Mouse (Mus musculus): ENCODE measurements around the gene Pex5. TPM values are rescaled to one million over a fixed set of nuclear protein-coding genes. Genes with fewer than 3 reads are reported as not detected.

The Pex5 gene
- polyA plus RNA-seq, 1 experiment, result 62.0 TPM

DNA sequence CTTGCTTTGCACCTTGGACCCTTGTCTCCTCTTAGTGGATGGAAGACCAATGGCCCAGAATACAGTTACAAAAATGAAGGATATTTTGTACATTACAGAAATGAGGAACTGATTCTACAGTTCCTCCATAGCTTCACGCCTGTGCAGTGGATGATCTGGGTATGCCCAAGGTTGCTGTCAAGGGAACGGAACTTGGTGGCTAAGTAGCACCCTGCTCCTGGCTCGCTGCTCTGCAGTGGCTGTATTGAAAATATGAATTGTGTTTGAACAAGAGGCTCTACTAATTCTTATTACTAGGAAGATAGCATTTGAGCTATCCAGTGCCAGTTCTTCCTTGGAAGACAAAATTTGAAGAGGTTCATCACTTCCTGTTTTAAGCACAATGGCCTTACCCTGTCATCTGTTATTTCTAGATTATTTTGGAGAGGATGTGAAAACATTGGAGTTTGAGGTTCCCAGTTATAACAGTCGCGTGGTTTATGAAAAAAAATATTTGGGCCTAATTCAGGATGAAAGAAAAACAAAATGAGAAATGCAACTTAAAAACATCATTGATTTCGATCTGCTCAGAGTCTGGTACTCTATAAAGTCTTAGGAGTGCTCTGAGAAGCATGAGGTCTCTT is 41.2 kb downstream of the Pex5 start:
- DNase-seq (ENCODE audit: extremely low spot score in 1 of 2, low spot score in 1 of 2), result no peak

GRCm38 (mm10) chr6:124364328-124364727 is 50.5 kb downstream of the Pex5 start:
- DNase-seq (ENCODE audit: extremely low spot score in 1 of 2, low spot score in 1 of 2), result no peak

- DNase-seq (ENCODE audit: extremely low spot score in 1 of 2, low spot score in 1 of 2), result no peak
Measured at GRCm38 (mm10) chr6:124360549-124360948, 54.3 kb downstream of the Pex5 start.

- DNase-seq (ENCODE audit: extremely low spot score in 1 of 2, low spot score in 1 of 2), result no peak
Measured at GRCm38 (mm10) chr6:124358953-124359352, 55.9 kb downstream of the Pex5 start.

DNA sequence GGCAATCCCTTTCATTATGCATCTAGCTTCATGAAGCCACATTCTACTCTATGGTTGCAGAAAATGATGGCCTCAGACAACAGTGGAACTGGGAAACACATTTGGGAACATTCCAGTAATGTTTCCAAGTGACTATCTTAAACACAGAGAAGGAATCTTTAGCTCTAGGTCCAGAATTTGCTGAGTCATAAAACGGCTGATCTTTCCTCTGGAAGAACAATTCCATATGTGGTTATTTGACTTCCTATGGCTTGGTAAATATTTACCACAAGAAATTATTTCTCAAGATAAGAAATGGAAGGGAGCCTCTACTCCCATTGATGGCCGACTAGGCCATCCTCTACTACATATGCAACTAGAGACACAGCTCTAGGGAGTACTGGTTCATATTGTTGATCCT is 61.6 kb downstream of the Pex5 start:
- no peak for DNase-seq (ENCODE audit: extremely low spot score in 1 of 2, low spot score in 1 of 2)

Other genes with a start within 250 kb of the Pex5 start
- 0.02 and 0.11 TPM in 2 replicates for gene Vmn2r27, start 183.2 kb downstream of the Pex5 start, polyA plus RNA-seq (2012; rRNA removed)
- gene Cd163, start 110.4 kb downstream of the Pex5 start, polyA plus RNA-seq (2012; rRNA removed), result 0.42 and 0.58 TPM in 2 replicates
- 202 and 206 TPM in 2 replicates for gene Clstn3, start 49.7 kb upstream of the Pex5 start, polyA plus RNA-seq (2012; rRNA removed)
- gene C1rl, start 78.0 kb upstream of the Pex5 start, polyA plus RNA-seq (2012; rRNA removed), result 0.19 and 0.36 TPM in 2 replicates
- 0.97 and 1.1 TPM in 2 replicates for gene C1ra, start 97.3 kb upstream of the Pex5 start, polyA plus RNA-seq (2012; rRNA removed)
- 1.6 and 2.3 TPM in 2 replicates for gene C1s1, start 127.3 kb upstream of the Pex5 start, polyA plus RNA-seq (2012; rRNA removed)
- not detected in 2 replicates for gene C1rb, start 155.2 kb upstream of the Pex5 start, polyA plus RNA-seq (2012; rRNA removed)
- 0.59 and 0.62 TPM in 2 replicates for gene C1s2, start 221.0 kb upstream of the Pex5 start, polyA plus RNA-seq (2012; rRNA removed)
- gene Lpcat3, start 248.0 kb upstream of the Pex5 start, polyA plus RNA-seq (2012; rRNA removed), result 43.0 and 45.9 TPM in 2 replicates